Mouse (Mus musculus) intestine, embryonic 15.5 days (tissue): ENCODE results near the gene Rft1. TPM values are rescaled to one million over a fixed set of nuclear protein-coding genes. Genes with fewer than 3 reads are reported as not detected.
"Not testable (repeated sequence)": the region's sequence is repeated elsewhere in the genome, so short reads cannot be mapped to it uniquely, and the experiment has no call there.

Experiments
- ATAC-seq: fragments of 200-750 bp; cut with Nextera tagmentation; 2 replicates; pipeline ENCODE4 v1.8.0; 2017; ENCODE audit warnings: moderate TSS enrichment, moderate library complexity
- H3K27ac ChIP-seq: fragments of 300-500 bp; sonication (generic); 2 replicates; pipeline ENCODE4 v1.5.1; 2015; ENCODE audit warnings: mild to moderate bottlenecking, inconsistent platforms
- H3K27me3 ChIP-seq: fragments of 300-500 bp; sonication (generic); replicated peaks from 2 replicates; pipeline ENCODE4 v1.6.1; 2015; ENCODE audit warnings: inconsistent platforms
- H3K36me3 ChIP-seq: fragments of 300-500 bp; sonication (generic); 2 replicates; pipeline ENCODE4 v1.6.1; 2015; ENCODE audit warnings: inconsistent platforms
- H3K4me1 ChIP-seq: fragments of 300-500 bp; sonication (generic); replicated peaks from 2 replicates; pipeline ENCODE4 v1.6.1; 2015; ENCODE audit warnings: inconsistent platforms
- H3K4me2 ChIP-seq: fragments of 300-500 bp; sonication (generic); replicated peaks from 2 replicates; pipeline ENCODE4 v1.6.1; 2015; ENCODE audit warnings: mild to moderate bottlenecking, inconsistent platforms
- H3K4me3 ChIP-seq: fragments of 300-500 bp; sonication (generic); replicated peaks from 2 replicates; pipeline ENCODE4 v1.5.1; 2015; ENCODE audit warnings: inconsistent platforms
- H3K9ac ChIP-seq: fragments of 300-500 bp; sonication (generic); 2 replicates; pipeline ENCODE4 v1.6.1; 2015; ENCODE audit warnings: inconsistent platforms
- H3K9me3 ChIP-seq: fragments of 300-500 bp; sonication (generic); 2 replicates; pipeline ENCODE4 v1.6.1; 2016; ENCODE audit warnings: inconsistent platforms
- WGBS: fragments of 180-500 bp; shearing (Covaris S2); methylation state at CpG from one replicate; pipeline ENCODE4 v1.1.7; 2015; 5-methylcytosine and 5-hydroxymethylcytosine counted together
- polyA plus RNA-seq: library from polyadenylated mRNA; unstranded; fragments of >200 nt; fragmentation: Nextera tagmentation; extraction: Ambion mirVana; gene quantifications from 2 replicates; pipeline ENCODE4 v1.2.1, GENCODE M21; 2015

Rft1 gene
- polyA plus RNA-seq, 1 experiment from 2014 or later = 12.6 TPM

GRCm38 (mm10) chr14:30716953-30717285, 62.8 kb downstream of the Rft1 start:
- Histone ChIP-seq H3K4me3 (peak overlapping the region; percentile 95), H3K4me2 (peak overlapping the region; percentile 91), H3K4me1 (peaks cover 9% of the 10 kb centered on the region; the same call in 1 of the 2 replicates), H3K27ac (no peak overlapping the region), H3K9me3 (no peaks in the 10 kb centered on the region), H3K36me3 (no peaks in the 10 kb centered on the region), H3K27me3 (peaks cover 9% of the 10 kb centered on the region; the same call in 1 of the 2 replicates), H3K9ac (peak overlapping the region; percentile 85)
- no peak for ATAC-seq
- WGBS = 12% methylated on average over 7 of the region's 7 CpGs

GRCm38 (mm10) chr14:30718696-30719095, 64.5 kb downstream of the Rft1 start:
- not testable (repeated sequence) for H3K27me3 ChIP-seq, H3K27ac ChIP-seq, H3K9ac ChIP-seq, H3K4me3 ChIP-seq, H3K36me3 ChIP-seq, H3K9me3 ChIP-seq, H3K4me2 ChIP-seq, H3K4me1 ChIP-seq, ATAC-seq
- WGBS = 100% methylated on average over 1 of the region's 1 CpGs

- Histone ChIP-seq H3K27ac (no peak overlapping the region), H3K36me3 (no peaks in the 10 kb centered on the region), H3K4me2 (no peak overlapping the region), H3K27me3 (peaks cover 8% of the 10 kb centered on the region; the same call in 1 of the 2 replicates), H3K4me1 (peaks cover 9% of the 10 kb centered on the region; the same call in 1 of the 2 replicates), H3K4me3 (no peak overlapping the region), H3K9me3 (no peaks in the 10 kb centered on the region), H3K9ac (no peak overlapping the region)
- no peak for ATAC-seq
- 67% methylated on average over 1 of the region's 1 CpGs for WGBS
Measured at GRCm38 (mm10) chr14:30719514-30719913, 65.4 kb downstream of the Rft1 start.

- peaks cover 3% of the 10 kb centered on the region; the same call in 1 of the 2 replicates for H3K4me1 ChIP-seq
- 80% methylated on average over 1 of the region's 1 CpGs for WGBS
- H3K4me2 ChIP-seq = no peak overlapping the region
- H3K4me3 ChIP-seq = no peak overlapping the region
- no peaks in the 10 kb centered on the region for H3K27me3 ChIP-seq
- no peaks in the 10 kb centered on the region for H3K36me3 ChIP-seq
- H3K9ac ChIP-seq = no peak overlapping the region
- ATAC-seq = no peak
- no peaks in the 10 kb centered on the region for H3K9me3 ChIP-seq
- no peak overlapping the region for H3K27ac ChIP-seq
Measured at GRCm38 (mm10) chr14:30721850-30722249, 67.7 kb downstream of the Rft1 start.

GRCm38 (mm10) chr14:30722406-30722805, 68.2 kb downstream of the Rft1 start:
- Histone ChIP-seq H3K4me3 (no peak overlapping the region), H3K4me2 (no peak overlapping the region), H3K27ac (no peak overlapping the region), H3K36me3 (no peaks in the 10 kb centered on the region), H3K27me3 (no peaks in the 10 kb centered on the region), H3K9ac (no peak overlapping the region), H3K4me1 (no peaks in the 10 kb centered on the region; the same call in 1 of the 2 replicates), H3K9me3 (no peaks in the 10 kb centered on the region)
- no peak for ATAC-seq
- WGBS = 73% methylated on average over 5 of the region's 5 CpGs

GRCm38 (mm10) chr14:30731896-30732295, 77.7 kb downstream of the Rft1 start:
- Histone ChIP-seq H3K27me3 (no peaks in the 10 kb centered on the region), H3K9me3 (no peaks in the 10 kb centered on the region), H3K4me2 (no peak overlapping the region), H3K9ac (no peak overlapping the region), H3K4me3 (no peak overlapping the region), H3K36me3 (no peaks in the 10 kb centered on the region), H3K27ac (no peak overlapping the region), H3K4me1 (no peaks in the 10 kb centered on the region)
- ATAC-seq = no peak
- WGBS = 52% methylated on average over 3 of the region's 3 CpGs

GRCm38 (mm10) chr14:30734665-30735064, 80.5 kb downstream of the Rft1 start:
- Histone ChIP-seq H3K36me3 (no peaks in the 10 kb centered on the region), H3K9me3 (no peaks in the 10 kb centered on the region), H3K27me3 (no peaks in the 10 kb centered on the region), H3K4me3 (no peak overlapping the region), H3K4me1 (no peaks in the 10 kb centered on the region), H3K4me2 (no peak overlapping the region), H3K9ac (no peak overlapping the region), H3K27ac (no peak overlapping the region)
- 93% methylated on average over 5 of the region's 5 CpGs for WGBS
- ATAC-seq = no peak

- H3K4me3 ChIP-seq = no peak overlapping the region
- no peaks in the 10 kb centered on the region for H3K36me3 ChIP-seq
- no peak overlapping the region for H3K27ac ChIP-seq
- no peaks in the 10 kb centered on the region for H3K9me3 ChIP-seq
- no peak overlapping the region for H3K4me2 ChIP-seq
- WGBS = 63% methylated on average over 3 of the region's 3 CpGs
- no peak overlapping the region for H3K9ac ChIP-seq
- H3K4me1 ChIP-seq = no peaks in the 10 kb centered on the region
- no peak for ATAC-seq
- no peaks in the 10 kb centered on the region for H3K27me3 ChIP-seq
Measured at GRCm38 (mm10) chr14:30735810-30736209, 81.7 kb downstream of the Rft1 start.

GRCm38 (mm10) chr14:30736413-30736812, 82.3 kb downstream of the Rft1 start:
- Histone ChIP-seq H3K4me2 (no peak overlapping the region), H3K36me3 (no peaks in the 10 kb centered on the region), H3K9me3 (no peaks in the 10 kb centered on the region), H3K4me1 (no peaks in the 10 kb centered on the region), H3K4me3 (no peak overlapping the region), H3K27me3 (no peaks in the 10 kb centered on the region), H3K27ac (no peak overlapping the region), H3K9ac (no peak overlapping the region)
- no peak for ATAC-seq
- 91% methylated on average over 1 of the region's 1 CpGs for WGBS

Other genes with a start within 250 kb of the Rft1 start
- gene Dcp1a, start 174.8 kb upstream of the Rft1 start, polyA plus RNA-seq = 18.1 and 20.0 TPM in 2 replicates
- 3.5 and 4.0 TPM in 2 replicates for gene Cacna1d, start 162.9 kb upstream of the Rft1 start, polyA plus RNA-seq
- gene Tkt, start 106.0 kb upstream of the Rft1 start, polyA plus RNA-seq = 358 and 367 TPM in 2 replicates
- gene Prkcd, start 28.1 kb upstream of the Rft1 start, polyA plus RNA-seq = 57.2 and 58.3 TPM in 2 replicates
- gene Sfmbt1, start 60.5 kb downstream of the Rft1 start, polyA plus RNA-seq = 11.4 and 12.3 TPM in 2 replicates
- gene Tmem110, start 171.2 kb downstream of the Rft1 start, polyA plus RNA-seq = 22.0 and 22.2 TPM in 2 replicates
- gene Mustn1, start 224.8 kb downstream of the Rft1 start, polyA plus RNA-seq = 8.1 and 8.3 TPM in 2 replicates
- gene Itih4, start 232.1 kb downstream of the Rft1 start, polyA plus RNA-seq = 1.1 and 2.6 TPM in 2 replicates